Mouse (Mus musculus) brown adipose tissue, adult 24 weeks (tissue): ENCODE measurements around the gene Prkaa1. TPM values are rescaled to one million over a fixed set of nuclear protein-coding genes. Genes with fewer than 3 reads are reported as not detected.

Experiments
- H3K27ac ChIP-seq: fragments of 200-500 bp; replicated peaks from 2 replicates; pipeline ENCODE4 v1.5.1; 2012; ENCODE audit warnings: low read depth, mild to moderate bottlenecking, low read length
- H3K4me1 ChIP-seq: fragments of 200-500 bp; 2 replicates; pipeline ENCODE4 v1.6.1; 2012; ENCODE audit warnings: low read length, mixed read lengths; ENCODE audit not compliant: control insufficient read depth, insufficient read depth, insufficient read length
- H3K4me3 ChIP-seq: fragments of 200-500 bp; 2 replicates; pipeline ENCODE4 v1.5.1; 2012; ENCODE audit warnings: low read depth, mild to moderate bottlenecking, low read length, moderate library complexity; ENCODE audit not compliant: insufficient read depth
- polyA plus RNA-seq: library from polyadenylated mRNA; stranded (reverse); fragments of >200 nt; gene quantifications from 2 replicates; pipeline ENCODE4 v1.2.4, GENCODE M21; 2012; ENCODE audit not compliant: missing spikeins, insufficient read depth, insufficient read length

Prkaa1 gene
- polyA plus RNA-seq, result 18.6 and 23.4 TPM in 2 replicates

- H3K4me1 ChIP-seq, result peaks cover 10% of the 10 kb centered on the region; the same call in 1 of the 2 replicates
- H3K4me3 ChIP-seq, result peak within 1 kb of the TSS; percentile 96
- peak within 1 kb of the TSS; percentile 58 for H3K27ac ChIP-seq
These were observed at the start of gene Prkaa1 for GRCm38 (mm10) chr15:5143361-5144020. Gene Prkaa1 (plus strand): TSS chr15:5143861.

- Histone ChIP-seq H3K4me3 (no peak overlapping the region), H3K4me1 (no peaks in the 10 kb centered on the region), H3K27ac (no peak overlapping the region)
These were observed 47.9 kb upstream of the Prkaa1 start for GRCm38 (mm10) chr15:5095534-5096301.

GRCm38 (mm10) chr15:5097376-5097775 is 46.3 kb upstream of the Prkaa1 start:
- Histone ChIP-seq H3K4me1 (no peaks in the 10 kb centered on the region), H3K27ac (no peak overlapping the region), H3K4me3 (no peak overlapping the region)

GRCm38 (mm10) chr15:5102312-5102711 is 41.3 kb upstream of the Prkaa1 start:
- no peaks in the 10 kb centered on the region for H3K4me1 ChIP-seq
- no peak overlapping the region for H3K4me3 ChIP-seq
- no peak overlapping the region for H3K27ac ChIP-seq

GRCm38 (mm10) chr15:5105891-5106290 is 37.8 kb upstream of the Prkaa1 start:
- Histone ChIP-seq H3K4me1 (no peaks in the 10 kb centered on the region), H3K4me3 (no peak overlapping the region), H3K27ac (no peak overlapping the region)

- Histone ChIP-seq H3K4me1 (no peaks in the 10 kb centered on the region), H3K4me3 (no peak overlapping the region), H3K27ac (no peak overlapping the region)
These were observed 37.4 kb upstream of the Prkaa1 start for GRCm38 (mm10) chr15:5106293-5106692.

- Histone ChIP-seq H3K4me3 (peak within 1 kb of the TSS; percentile 74), H3K27ac (peak within 1 kb of the TSS; percentile 72), H3K4me1 (no peaks in the 10 kb centered on the region)
These were observed 35.7 kb upstream of the Prkaa1 start, which contains the start of gene Card6 for GRCm38 (mm10) chr15:5107686-5108654. Gene Card6 (minus strand): TSS chr15:5108539.

- Histone ChIP-seq H3K4me3 (peak overlapping the region; percentile 74), H3K4me1 (no peaks in the 10 kb centered on the region), H3K27ac (peak overlapping the region; percentile 72)
These were observed 35.0 kb upstream of the Prkaa1 start for GRCm38 (mm10) chr15:5108655-5109040.

- H3K4me1 ChIP-seq, result peaks cover 4% of the 10 kb centered on the region; the same call in 1 of the 2 replicates
- H3K27ac ChIP-seq, result no peak overlapping the region
- H3K4me3 ChIP-seq, result no peak overlapping the region
These were observed 31.0 kb upstream of the Prkaa1 start for GRCm38 (mm10) chr15:5112651-5113050.

- H3K4me3 ChIP-seq, result 0 out of 2 replicates have a peak overlapping the region, but pooled peaks have one; percentile 17
- no peak overlapping the region for H3K27ac ChIP-seq
- H3K4me1 ChIP-seq, result peaks cover 8% of the 10 kb centered on the region; the same call in 1 of the 2 replicates
These were observed 28.5 kb upstream of the Prkaa1 start for GRCm38 (mm10) chr15:5115173-5115572.

GRCm38 (mm10) chr15:5116270-5117030 is 27.2 kb upstream of the Prkaa1 start, which contains the start of gene Rpl37:
Gene Rpl37 (plus strand): TSS chr15:5116645.
- peak within 1 kb of the TSS; percentile 95 for H3K4me3 ChIP-seq
- H3K27ac ChIP-seq, result peak within 1 kb of the TSS; percentile 89
- peaks cover 8% of the 10 kb centered on the region; the same call in 1 of the 2 replicates for H3K4me1 ChIP-seq

- peak overlapping the region; percentile 81 for H3K27ac ChIP-seq
- H3K4me3 ChIP-seq, result peak overlapping the region; percentile 95
- H3K4me1 ChIP-seq, result peaks cover 8% of the 10 kb centered on the region; the same call in 1 of the 2 replicates
These were observed 26.5 kb upstream of the Prkaa1 start for GRCm38 (mm10) chr15:5117031-5117601.

GRCm38 (mm10) chr15:5118626-5119025 is 25.0 kb upstream of the Prkaa1 start:
- Histone ChIP-seq H3K4me1 (peaks cover 8% of the 10 kb centered on the region; the same call in 1 of the 2 replicates), H3K4me3 (no peak overlapping the region), H3K27ac (no peak overlapping the region)

GRCm38 (mm10) chr15:5119192-5119591 is 24.5 kb upstream of the Prkaa1 start:
- Histone ChIP-seq H3K4me3 (no peak overlapping the region), H3K27ac (no peak overlapping the region), H3K4me1 (peaks cover 8% of the 10 kb centered on the region; the same call in 1 of the 2 replicates)
